Mouse (Mus musculus) liver, embryonic 12.5 days (tissue): ENCODE results near the gene Ccr10. TPM values are rescaled to one million over a fixed set of nuclear protein-coding genes. Genes with fewer than 3 reads are reported as not detected.
"Not testable (repeated sequence)": the region's sequence is repeated elsewhere in the genome, so short reads cannot be mapped to it uniquely, and the experiment has no call there.

Source experiments
- ATAC-seq: fragments of 200-750 bp; cut with Nextera tagmentation; 2 replicates; pipeline ENCODE4 v1.8.0; 2017; ENCODE audit warnings: moderate number of reproducible peaks, mild to moderate bottlenecking, moderate library complexity
- H3K27ac ChIP-seq: fragments of 300-500 bp; sonication (generic); 2 replicates; pipeline ENCODE4 v1.5.1; 2016; ENCODE audit warnings: mild to moderate bottlenecking
- H3K27me3 ChIP-seq: fragments of 300-500 bp; sonication (generic); replicated peaks from 2 replicates; pipeline ENCODE4 v1.6.1; 2016; ENCODE audit warnings: mild to moderate bottlenecking, moderate library complexity
- H3K36me3 ChIP-seq: fragments of 300-500 bp; sonication (generic); 2 replicates; pipeline ENCODE4 v1.6.1; 2016; ENCODE audit warnings: mild to moderate bottlenecking, moderate library complexity
- H3K4me1 ChIP-seq: fragments of 300-500 bp; sonication (generic); 2 replicates; pipeline ENCODE4 v1.6.1; 2016
- H3K4me2 ChIP-seq: fragments of 300-500 bp; sonication (generic); 2 replicates; pipeline ENCODE4 v1.6.1; 2016; ENCODE audit warnings: mild to moderate bottlenecking, moderate library complexity
- H3K4me3 ChIP-seq: fragments of 300-500 bp; sonication (generic); 2 replicates; pipeline ENCODE4 v1.5.1; 2016; ENCODE audit warnings: mild to moderate bottlenecking, moderate library complexity
- H3K9ac ChIP-seq: fragments of 300-500 bp; sonication (generic); 2 replicates; pipeline ENCODE4 v1.6.1; 2016; ENCODE audit warnings: mild to moderate bottlenecking, moderate library complexity
- H3K9me3 ChIP-seq: fragments of 300-500 bp; sonication (generic); replicated peaks from 2 replicates; pipeline ENCODE4 v1.6.1; 2016; ENCODE audit warnings: mild to moderate bottlenecking, moderate library complexity
- WGBS: fragments of 180-500 bp; shearing (Covaris S2); methylation state at CpG from one replicate; pipeline ENCODE4 v1.1.7; 2016; ENCODE audit not compliant: insufficient replicate concordance; 5-methylcytosine and 5-hydroxymethylcytosine counted together
- polyA plus RNA-seq: library from polyadenylated mRNA; unstranded; fragments of >200 nt; fragmentation: Nextera tagmentation; extraction: Ambion mirVana; gene quantifications from 2 replicates; pipeline ENCODE4 v1.2.1, GENCODE M21; 2016

The Ccr10 gene
- polyA plus RNA-seq, 1 experiment from 2014 or later: 0.07 TPM

GRCm38 (mm10) chr11:101160151-101160550 is 15.1 kb downstream of the Ccr10 start:
- H3K4me1 ChIP-seq: peaks cover 19% of the 10 kb centered on the region
- not testable (repeated sequence) for H3K9ac ChIP-seq, H3K36me3 ChIP-seq, H3K27ac ChIP-seq, H3K9me3 ChIP-seq, H3K4me3 ChIP-seq, H3K4me2 ChIP-seq, ATAC-seq
- H3K27me3 ChIP-seq: peaks cover 97% of the 10 kb centered on the region
- 52% methylated on average over 10 of the region's 10 CpGs for WGBS

GRCm38 (mm10) chr11:101155728-101156371 is 19.4 kb downstream of the Ccr10 start, which contains the start of gene Tubg2:
Tubg2 (plus strand) TSS chr11:101155907.
- ATAC-seq: no peak
- Histone ChIP-seq H3K4me1 (no peaks in the 10 kb centered on the region), H3K9me3 (no peaks in the 10 kb centered on the region), H3K27me3 (peaks cover 65% of the 10 kb centered on the region), H3K36me3 (no peaks in the 10 kb centered on the region), H3K4me2 (peak within 1 kb of the TSS; percentile 61), H3K27ac (no peak within 1 kb of the TSS), H3K9ac (no peak within 1 kb of the TSS), H3K4me3 (peak within 1 kb of the TSS; percentile 36)
- 3% methylated on average over 36 of the region's 36 CpGs for WGBS

- peaks cover 59% of the 10 kb centered on the region for H3K27me3 ChIP-seq
These were observed 20.1 kb downstream of the Ccr10 start for GRCm38 (mm10) chr11:101155151-101155550.

GRCm38 (mm10) chr11:101154648-101155047 is 20.6 kb downstream of the Ccr10 start:
- no peaks in the 10 kb centered on the region for H3K9me3 ChIP-seq
- H3K4me1 ChIP-seq: no peaks in the 10 kb centered on the region
- ATAC-seq: no peak
- no peak overlapping the region for H3K4me3 ChIP-seq
- no peak overlapping the region for H3K9ac ChIP-seq
- no peak overlapping the region for H3K4me2 ChIP-seq
- H3K27ac ChIP-seq: no peak overlapping the region
- H3K36me3 ChIP-seq: no peaks in the 10 kb centered on the region
- H3K27me3 ChIP-seq: peaks cover 55% of the 10 kb centered on the region

More at GRCm38 (mm10) chr11:101155151-101155550, 20.1 kb downstream of the Ccr10 start:
- no peak for ATAC-seq
- H3K4me2 ChIP-seq: no peak overlapping the region
- WGBS: 60% methylated on average over 6 of the region's 6 CpGs
- H3K36me3 ChIP-seq: no peaks in the 10 kb centered on the region
- H3K27ac ChIP-seq: no peak overlapping the region
- no peaks in the 10 kb centered on the region for H3K4me1 ChIP-seq
- no peaks in the 10 kb centered on the region for H3K9me3 ChIP-seq
- no peak overlapping the region for H3K4me3 ChIP-seq
- no peak overlapping the region for H3K9ac ChIP-seq

GRCm38 (mm10) chr11:101152825-101153224 is 22.4 kb downstream of the Ccr10 start:
- H3K36me3 ChIP-seq: no peaks in the 10 kb centered on the region
- no peak overlapping the region for H3K4me2 ChIP-seq
- WGBS: 65% methylated on average over 1 of the region's 1 CpGs
- H3K4me3 ChIP-seq: no peak overlapping the region
- peaks cover 43% of the 10 kb centered on the region for H3K27me3 ChIP-seq
- no peak overlapping the region for H3K9ac ChIP-seq
- no peaks in the 10 kb centered on the region for H3K4me1 ChIP-seq
- H3K9me3 ChIP-seq: no peaks in the 10 kb centered on the region
- ATAC-seq: no peak
- H3K27ac ChIP-seq: no peak overlapping the region

- no peak overlapping the region for H3K9ac ChIP-seq
- ATAC-seq: no peak
- H3K36me3 ChIP-seq: no peaks in the 10 kb centered on the region
- H3K9me3 ChIP-seq: no peaks in the 10 kb centered on the region
- no peak overlapping the region for H3K4me2 ChIP-seq
- H3K4me3 ChIP-seq: no peak overlapping the region
- no peak overlapping the region for H3K27ac ChIP-seq
- H3K27me3 ChIP-seq: peaks cover 26% of the 10 kb centered on the region
- 27% methylated on average over 2 of the region's 2 CpGs for WGBS
- no peaks in the 10 kb centered on the region for H3K4me1 ChIP-seq
These were observed 24.2 kb downstream of the Ccr10 start for GRCm38 (mm10) chr11:101151063-101151462.

GRCm38 (mm10) chr11:101149178-101150105 is 25.8 kb downstream of the Ccr10 start:
- H3K9ac ChIP-seq: no peak overlapping the region
- H3K36me3 ChIP-seq: no peaks in the 10 kb centered on the region
- H3K27me3 ChIP-seq: peaks cover 10% of the 10 kb centered on the region
- H3K27ac ChIP-seq: no peak overlapping the region
- WGBS: 57% methylated on average over 9 of the region's 9 CpGs
- no peak overlapping the region for H3K4me2 ChIP-seq
- H3K9me3 ChIP-seq: no peaks in the 10 kb centered on the region
- no peaks in the 10 kb centered on the region for H3K4me1 ChIP-seq
- no peak overlapping the region for H3K4me3 ChIP-seq
- ATAC-seq: no peak

- H3K9ac ChIP-seq: no peak overlapping the region
- no peak overlapping the region for H3K4me3 ChIP-seq
- H3K27me3 ChIP-seq: peaks cover 14% of the 10 kb centered on the region
- no peak overlapping the region for H3K4me2 ChIP-seq
- ATAC-seq: no peak
- no peaks in the 10 kb centered on the region for H3K9me3 ChIP-seq
- WGBS: 66% methylated on average over 10 of the region's 10 CpGs
- H3K4me1 ChIP-seq: no peaks in the 10 kb centered on the region
- no peaks in the 10 kb centered on the region for H3K36me3 ChIP-seq
- H3K27ac ChIP-seq: no peak overlapping the region
These were observed 26.5 kb downstream of the Ccr10 start for GRCm38 (mm10) chr11:101148751-101149150.

- no peak overlapping the region for H3K4me3 ChIP-seq
- H3K27ac ChIP-seq: no peak overlapping the region
- no peak overlapping the region for H3K9ac ChIP-seq
- H3K27me3 ChIP-seq: peaks cover 28% of the 10 kb centered on the region
- H3K36me3 ChIP-seq: no peaks in the 10 kb centered on the region
- no peaks in the 10 kb centered on the region for H3K4me1 ChIP-seq
- no peaks in the 10 kb centered on the region for H3K9me3 ChIP-seq
- no peak for ATAC-seq
- 35% methylated on average over 10 of the region's 10 CpGs for WGBS
- no peak overlapping the region for H3K4me2 ChIP-seq
These were observed 28.9 kb downstream of the Ccr10 start for GRCm38 (mm10) chr11:101146377-101146776.

GRCm38 (mm10) chr11:101143338-101144225 is 31.7 kb downstream of the Ccr10 start:
- Histone ChIP-seq H3K27me3 (peaks cover 48% of the 10 kb centered on the region), H3K27ac (no peak overlapping the region)
- no peak for ATAC-seq

GRCm38 (mm10) chr11:101142215-101142967 is 32.9 kb downstream of the Ccr10 start:
- Histone ChIP-seq H3K4me1 (0 out of 2 replicates have a peak, but pooled peaks cover 5% of the 10 kb centered on the region), H3K36me3 (no peaks in the 10 kb centered on the region), H3K4me2 (no peak overlapping the region), H3K4me3 (no peak overlapping the region), H3K9me3 (no peaks in the 10 kb centered on the region), H3K9ac (no peak overlapping the region), H3K27ac (no peak overlapping the region), H3K27me3 (peaks cover 56% of the 10 kb centered on the region)
- 79% methylated on average over 10 of the region's 10 CpGs for WGBS
- no peak for ATAC-seq

More at GRCm38 (mm10) chr11:101143338-101144225, 31.7 kb downstream of the Ccr10 start:
- Histone ChIP-seq H3K4me2 (peak overlapping the region; percentile 56), H3K4me1 (0 out of 2 replicates have a peak, but pooled peaks cover 4% of the 10 kb centered on the region), H3K36me3 (no peaks in the 10 kb centered on the region), H3K4me3 (peak overlapping the region; percentile 32), H3K9ac (no peak overlapping the region), H3K9me3 (no peaks in the 10 kb centered on the region)
- WGBS: 13% methylated on average over 19 of the region's 19 CpGs
